Mouse (Mus musculus): ENCODE data around the gene Plxdc1.

Gene Plxdc1

GRCm38 (mm10) chr11:97985727-97986677 lies at the start of gene Plxdc1:
TSS of gene Plxdc1 (minus strand) at chr11:97986444.
- DNase-seq = peak; percentile 21

- peak; percentile 32 for DNase-seq
Observed at GRCm38 (mm10) chr11:98035977-98036377, 49.7 kb upstream of the Plxdc1 start.

GRCm38 (mm10) chr11:98034840-98035239 lies 48.6 kb upstream of the Plxdc1 start:
- DNase-seq = no peak

- DNase-seq = no peak
Observed at GRCm38 (mm10) chr11:98034061-98034460, 47.8 kb upstream of the Plxdc1 start.

- peak; percentile 73 for DNase-seq
Observed at GRCm38 (mm10) chr11:98031443-98031770, 45.2 kb upstream of the Plxdc1 start.

GRCm38 (mm10) chr11:98030701-98031442 lies 44.6 kb upstream of the Plxdc1 start:
- no peak for DNase-seq

- DNase-seq = no peak
Observed at GRCm38 (mm10) chr11:98027785-98028184, 41.5 kb upstream of the Plxdc1 start.

GRCm38 (mm10) chr11:98027297-98027688 lies 41.0 kb upstream of the Plxdc1 start:
- no peak for DNase-seq

- peak; percentile 93 for DNase-seq
Observed at GRCm38 (mm10) chr11:98026570-98027296, 40.5 kb upstream of the Plxdc1 start, which contains the start of gene Rpl19. TSS of gene Rpl19 (plus strand) at chr11:98026710.

- no peak for DNase-seq
Observed at GRCm38 (mm10) chr11:98026248-98026569, 40.0 kb upstream of the Plxdc1 start.

- no peak for DNase-seq
Observed at GRCm38 (mm10) chr11:98024516-98024915, 38.3 kb upstream of the Plxdc1 start.

GRCm38 (mm10) chr11:98022555-98023371 lies 36.5 kb upstream of the Plxdc1 start, which contains the start of gene Cacnb1:
TSS of gene Cacnb1 (minus strand) at chr11:98023034.
- peak; percentile 73 for DNase-seq

- no peak for DNase-seq
Observed at GRCm38 (mm10) chr11:98022253-98022554, 36.0 kb upstream of the Plxdc1 start.

- peak; percentile 33 for DNase-seq
Observed at GRCm38 (mm10) chr11:98021565-98022252, 35.5 kb upstream of the Plxdc1 start.

GRCm38 (mm10) chr11:98021118-98021517 lies 34.9 kb upstream of the Plxdc1 start:
- no peak for DNase-seq

- DNase-seq = no peak
Observed at GRCm38 (mm10) chr11:98020710-98021109, 34.5 kb upstream of the Plxdc1 start.

GRCm38 (mm10) chr11:98019883-98020610 lies 33.8 kb upstream of the Plxdc1 start:
- DNase-seq = no peak

- DNase-seq = peak; percentile 54
Observed at GRCm38 (mm10) chr11:98018858-98019641, 32.8 kb upstream of the Plxdc1 start.

GRCm38 (mm10) chr11:98018222-98018621 lies 32.0 kb upstream of the Plxdc1 start:
- DNase-seq = no peak

- no peak for DNase-seq
Observed at GRCm38 (mm10) chr11:98016824-98017223, 30.6 kb upstream of the Plxdc1 start.
